Mouse (Mus musculus): Measurements from ENCODE around the gene Emc9.

DNA sequence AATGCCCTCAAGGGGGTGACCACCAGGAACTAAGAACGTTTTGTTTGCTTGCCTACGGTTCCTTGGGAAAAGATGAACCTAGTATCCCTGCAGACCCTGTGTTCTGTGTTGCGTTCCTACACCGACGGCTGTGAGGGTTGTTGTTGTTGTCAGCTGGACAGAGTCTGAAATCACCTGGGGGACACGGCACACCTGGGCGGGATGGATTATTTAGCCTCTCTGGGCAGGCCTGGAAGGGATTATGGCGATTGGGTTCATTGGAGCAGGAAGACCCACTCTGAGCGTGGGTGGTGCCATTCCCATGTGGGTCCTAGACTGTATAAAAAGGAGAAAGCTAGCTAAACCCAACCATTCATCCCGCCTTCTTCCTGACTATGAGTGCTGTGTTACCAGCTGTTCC is 23.2 kb downstream of the Emc9 start:
- TF ChIP-seq CTCF (IDR thresholded peaks at IDR 0.05; ENCODE audit: low read depth, low read length) (no peak), POLR2A (IDR thresholded peaks at IDR 0.05; ENCODE audit: insufficient read depth, low read length) (no peak), EP300 (IDR thresholded peaks at IDR 0.05; ENCODE audit: insufficient read depth, low read depth, low read length) (no peak)

Measured in ES-Bruce4 (cell line).